Mouse (Mus musculus) liver, adult 2 months (tissue): ENCODE data around the gene Gm34653. TPM values are rescaled to one million over a fixed set of nuclear protein-coding genes. Genes with fewer than 3 reads are reported as not detected.

Source experiments
- DNase-seq: peaks from one replicate; pipeline ENCODE4 v3.0.0-alpha.2; 2011; ENCODE audit warnings: low read depth, low spot score; ENCODE audit errors: extremely low read depth
- H3K27ac ChIP-seq: fragments of 200-500 bp; replicated peaks from 2 replicates; pipeline ENCODE4 v1.5.1; 2012; ENCODE audit warnings: low read depth, mild to moderate bottlenecking, control low read depth, inconsistent platforms, low read length; ENCODE audit not compliant: insufficient read depth
- H3K27me3 ChIP-seq: fragments of 200-500 bp; 2 replicates; pipeline ENCODE4 v1.6.1; 2012; ENCODE audit warnings: mild to moderate bottlenecking, moderate library complexity, low read length, inconsistent platforms; ENCODE audit not compliant: control insufficient read depth, insufficient read depth
- H3K36me3 ChIP-seq: fragments of 200-500 bp; 2 replicates; pipeline ENCODE4 v1.6.1; 2012; ENCODE audit warnings: low read length, inconsistent platforms; ENCODE audit not compliant: control insufficient read depth, insufficient read depth
- H3K4me1 ChIP-seq: fragments of 200-500 bp; 2 replicates; pipeline ENCODE4 v1.6.1; 2011; ENCODE audit warnings: low read length; ENCODE audit not compliant: control insufficient read depth, insufficient read depth
- H3K4me3 ChIP-seq: fragments of 200-500 bp; 2 replicates; pipeline ENCODE4 v1.5.1; 2011; ENCODE audit warnings: low read depth, mild to moderate bottlenecking, control low read depth, low read length, moderate library complexity; ENCODE audit not compliant: insufficient read depth
- H3K79me2 ChIP-seq: fragments of 200-500 bp; 2 replicates; pipeline ENCODE4 v1.6.1; 2012; ENCODE audit warnings: inconsistent platforms, mild to moderate bottlenecking, low read length, moderate library complexity; ENCODE audit not compliant: control insufficient read depth, insufficient read depth
- H3K9ac ChIP-seq: fragments of 200-500 bp; 2 replicates; pipeline ENCODE4 v1.6.1; 2012; ENCODE audit warnings: low read depth, mild to moderate bottlenecking, control low read depth, inconsistent platforms, low read length
- CTCF ChIP-seq: fragments of 200-500 bp; IDR thresholded peaks from 2 replicates; pipeline ENCODE4 v1.5.1; 2011; ENCODE audit warnings: low read depth, low read length, control low read depth
- POLR2A ChIP-seq: fragments of 200-500 bp; IDR thresholded peaks from 2 replicates; pipeline ENCODE4 v1.6.1; 2011; ENCODE audit warnings: low read length, control low read depth; ENCODE audit not compliant: insufficient read depth; ENCODE audit errors: extremely low read depth
- WGBS: fragments of 180-500 bp; shearing (Covaris S2); methylation state at CpG from one replicate; pipeline ENCODE4 v1.1.7; 2018; 5-methylcytosine and 5-hydroxymethylcytosine counted together
- polyA plus RNA-seq: library from polyadenylated mRNA; depleted of rRNA; stranded (reverse); fragments of >200 nt; gene quantifications from 2 replicates; pipeline ENCODE4 v1.2.3, GENCODE M21; 2012
- total RNA-seq: library from RNA; depleted of rRNA; stranded (reverse); fragments of >200 nt; gene quantifications from 2 replicates; pipeline ENCODE4 v1.2.3, GENCODE M21; 2014

Gm34653 gene
- total and polyA plus RNA-seq, 2 experiments, result 0.09 TPM; not detected in 1

DNA sequence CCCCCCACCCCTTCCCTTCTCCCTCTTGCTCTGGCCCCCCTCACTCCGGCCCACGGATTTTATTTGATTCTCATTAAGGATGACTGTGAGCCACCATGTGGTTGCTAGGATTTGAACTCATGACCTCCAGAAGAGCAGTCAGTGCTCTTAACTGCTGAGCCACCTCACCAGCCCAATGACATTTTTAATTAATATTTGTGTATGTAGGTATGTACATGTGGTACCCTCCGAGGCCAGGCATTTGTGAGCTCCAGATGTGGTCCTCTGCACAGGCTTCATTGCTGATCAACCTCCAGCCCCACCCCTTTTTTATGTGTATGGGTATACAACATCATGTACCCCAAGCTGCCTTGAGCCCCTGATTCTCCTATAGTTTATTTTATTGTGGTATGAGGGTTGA is 29.1 kb upstream of the Gm34653 start:
- no peak for TF ChIP-seq POLR2A
- Histone ChIP-seq H3K4me1 (peaks cover 18% of the 10 kb centered on the region), H3K79me2 (peaks cover 24% of the 10 kb centered on the region; the same call in 1 of the 2 replicates), H3K27me3 (no peaks in the 10 kb centered on the region), H3K36me3 (peaks cover 23% of the 10 kb centered on the region), H3K4me3 (no peak overlapping the region), H3K27ac (no peak overlapping the region), H3K9ac (no peak overlapping the region)
- 77% methylated on average over 3 of the region's 3 CpGs for WGBS
- no peak for DNase-seq

DNA sequence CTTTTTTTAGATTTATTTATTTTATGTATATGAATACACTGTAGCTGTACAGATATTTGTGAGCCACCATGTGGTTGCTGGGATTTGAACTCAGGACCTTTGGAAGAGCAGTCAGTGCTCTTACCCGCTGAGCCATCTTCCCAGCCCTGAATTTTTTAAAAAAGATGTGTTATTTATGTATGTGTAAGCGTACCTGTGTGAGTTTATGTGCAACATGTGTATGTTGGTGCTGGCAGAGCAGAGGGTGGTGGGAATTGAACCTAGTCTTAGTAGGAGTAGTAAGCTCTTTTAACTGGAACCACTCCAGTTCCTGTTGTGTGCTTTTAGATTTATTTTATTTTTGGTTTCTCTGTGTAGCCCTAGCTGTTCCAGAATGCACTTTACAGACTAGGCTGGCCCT is 28.6 kb upstream of the Gm34653 start:
- Histone ChIP-seq H3K4me1 (peaks cover 15% of the 10 kb centered on the region), H3K27ac (no peak overlapping the region)

DNA sequence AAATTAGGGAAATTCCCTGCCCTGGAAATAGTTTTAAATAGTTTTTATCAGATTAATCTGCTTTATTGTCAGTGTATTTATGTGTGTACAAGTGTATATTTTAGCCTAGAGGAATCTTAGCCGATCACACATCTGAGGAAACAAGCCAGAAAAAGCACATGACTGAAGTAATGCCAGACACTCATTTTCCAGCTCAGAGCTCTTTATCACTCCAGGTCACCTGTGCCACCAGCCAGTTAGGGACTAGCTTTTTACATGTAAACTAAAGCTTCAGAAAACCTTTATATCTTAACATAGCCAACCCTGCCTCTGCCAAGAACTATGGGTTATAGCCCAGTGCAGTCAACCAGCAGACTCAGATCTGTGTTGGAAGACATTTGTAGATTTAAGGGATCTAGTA is 28.0 kb upstream of the Gm34653 start:
- peak; percentile 77 for DNase-seq
- Histone ChIP-seq H3K4me3 (no peak overlapping the region), H3K9ac (no peak overlapping the region; the same call in 1 of the 2 replicates), H3K4me1 (peaks cover 15% of the 10 kb centered on the region), H3K27me3 (no peaks in the 10 kb centered on the region), H3K79me2 (peaks cover 25% of the 10 kb centered on the region; the same call in 1 of the 2 replicates), H3K27ac (no peak overlapping the region), H3K36me3 (peaks cover 27% of the 10 kb centered on the region)
- TF ChIP-seq CTCF (no peak), POLR2A (no peak)
- WGBS, result 11% methylated on average over 1 of the region's 1 CpGs

More for the DNA sequence above, 28.6 kb upstream of the Gm34653 start:
- H3K27me3 ChIP-seq, result no peaks in the 10 kb centered on the region
- WGBS, result 95% methylated on average over 2 of the region's 2 CpGs
- no peak overlapping the region for H3K4me3 ChIP-seq
- no peak for DNase-seq
- peaks cover 23% of the 10 kb centered on the region for H3K36me3 ChIP-seq
- no peak overlapping the region for H3K9ac ChIP-seq
- TF ChIP-seq POLR2A, result no peak
- TF ChIP-seq CTCF, result no peak
- peaks cover 24% of the 10 kb centered on the region; the same call in 1 of the 2 replicates for H3K79me2 ChIP-seq

DNA sequence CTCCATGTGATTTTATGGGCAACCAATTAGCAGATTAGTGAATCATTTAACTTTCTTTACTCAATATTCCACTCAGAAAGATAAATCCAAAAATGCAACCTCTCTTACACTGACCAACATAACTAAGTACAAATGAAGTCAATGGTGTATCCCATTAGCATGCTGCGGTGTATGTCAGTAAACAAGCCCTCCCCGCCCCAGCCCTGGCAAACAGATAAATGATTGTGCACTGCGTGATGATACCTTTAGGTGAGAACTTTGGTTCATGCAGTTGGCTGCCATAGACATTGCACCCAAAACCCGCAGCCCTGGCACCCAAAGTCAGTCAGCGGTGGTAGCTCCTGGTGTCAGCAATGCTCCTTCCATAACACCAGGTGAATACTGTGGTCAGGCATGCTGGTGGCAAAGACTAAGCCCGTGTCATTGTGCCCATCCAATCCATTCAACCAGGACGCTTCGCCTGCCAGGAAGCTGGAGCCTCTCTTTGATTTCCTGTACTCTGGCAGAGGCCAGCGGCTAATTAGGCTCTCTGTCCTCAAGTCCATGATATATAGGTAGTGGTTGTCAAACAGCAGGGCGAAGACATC is 27.4 kb upstream of the Gm34653 start:
- DNase-seq, result no peak
- no peak for TF ChIP-seq CTCF
- Histone ChIP-seq H3K27ac (no peak overlapping the region), H3K9ac (no peak overlapping the region), H3K79me2 (peaks cover 27% of the 10 kb centered on the region; the same call in 1 of the 2 replicates), H3K4me1 (peaks cover 15% of the 10 kb centered on the region), H3K27me3 (no peaks in the 10 kb centered on the region), H3K4me3 (no peak overlapping the region), H3K36me3 (peaks cover 32% of the 10 kb centered on the region)
- 75% methylated on average over 10 of the region's 10 CpGs for WGBS

DNA sequence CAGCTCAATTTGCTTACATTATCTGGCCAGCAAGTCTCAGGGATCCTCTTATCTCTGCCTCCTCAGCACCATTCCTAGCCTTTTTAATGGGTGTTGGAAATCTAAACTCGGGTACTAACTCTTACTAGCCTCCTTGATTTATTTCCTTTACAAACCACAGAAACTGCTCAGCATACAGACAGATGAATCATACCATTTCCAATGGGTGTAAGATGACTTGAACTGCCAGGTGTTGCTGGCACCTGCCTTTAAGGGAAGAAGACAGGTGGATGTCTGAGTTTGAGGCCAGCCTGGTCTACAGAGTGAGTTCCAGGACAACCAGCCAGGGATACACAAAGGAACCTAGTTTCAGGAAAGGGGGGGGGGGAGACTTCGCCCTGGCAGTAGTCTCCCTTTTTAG is 24.8 kb upstream of the Gm34653 start:
- no peak overlapping the region for H3K27ac ChIP-seq
- no peak for DNase-seq
- 72% methylated on average over 2 of the region's 2 CpGs for WGBS
- no peak overlapping the region for H3K4me3 ChIP-seq
- TF ChIP-seq POLR2A, result no peak
- no peak for TF ChIP-seq CTCF
- H3K36me3 ChIP-seq, result peaks cover 55% of the 10 kb centered on the region
- no peaks in the 10 kb centered on the region for H3K27me3 ChIP-seq
- H3K4me1 ChIP-seq, result peaks cover 15% of the 10 kb centered on the region
- peaks cover 29% of the 10 kb centered on the region; the same call in 1 of the 2 replicates for H3K79me2 ChIP-seq
- H3K9ac ChIP-seq, result no peak overlapping the region

DNA sequence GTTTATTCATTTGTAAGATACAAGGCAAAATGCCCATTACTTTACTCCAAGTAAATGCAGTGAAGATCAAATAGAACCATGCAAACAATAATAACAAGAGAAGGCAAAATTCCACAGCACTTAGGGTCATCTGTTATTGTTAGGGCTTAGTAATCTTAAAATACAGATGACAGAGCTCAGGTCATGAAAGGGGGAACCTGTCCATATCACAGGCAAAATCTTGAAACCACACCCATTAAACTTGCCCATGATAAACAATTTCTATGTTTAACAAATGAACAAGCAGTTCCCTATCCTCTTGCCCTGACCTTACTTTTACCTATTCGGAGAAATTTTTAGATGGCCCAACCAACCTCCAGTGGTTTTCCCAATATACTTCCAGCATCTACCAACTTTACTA is 23.2 kb upstream of the Gm34653 start:
- H3K4me1 ChIP-seq, result peaks cover 10% of the 10 kb centered on the region; the same call in 1 of the 2 replicates
- no peak for TF ChIP-seq CTCF
- no peak for TF ChIP-seq POLR2A
- DNase-seq, result no peak
- 85% methylated on average over 1 of the region's 1 CpGs for WGBS
- H3K79me2 ChIP-seq, result peaks cover 21% of the 10 kb centered on the region; the same call in 1 of the 2 replicates
- peaks cover 64% of the 10 kb centered on the region for H3K36me3 ChIP-seq
- H3K27ac ChIP-seq, result no peak overlapping the region
- H3K27me3 ChIP-seq, result no peaks in the 10 kb centered on the region
- no peak overlapping the region for H3K9ac ChIP-seq
- no peak overlapping the region for H3K4me3 ChIP-seq
